Mouse (Mus musculus): Measurements from ENCODE around the gene Fzr1. TPM values are rescaled to one million over a fixed set of nuclear protein-coding genes. Genes with fewer than 3 reads are reported as not detected.

The Fzr1 gene
- polyA plus RNA-seq, 1 experiment: 32.6 TPM

- H3K27ac ChIP-seq (ENCODE audit: insufficient read depth, low read depth, low read length): no peak overlapping the region
- H3K4me1 ChIP-seq (ENCODE audit: control insufficient read depth, insufficient read depth, low read length): peaks cover 3% of the 10 kb centered on the region
- no peak overlapping the region for H3K4me3 ChIP-seq (ENCODE audit: insufficient read depth, low read length)
- TF ChIP-seq POLR2A (IDR thresholded peaks at IDR 0.05; ENCODE audit: borderline replicate concordance, low read depth, low read length): no peak
- TF ChIP-seq CTCF (IDR thresholded peaks at IDR 0.05; ENCODE audit: low read depth, low read length): no peak
Measured at GRCm38 (mm10) chr10:81335393-81336340, 42.6 kb downstream of the Fzr1 start.

DNA sequence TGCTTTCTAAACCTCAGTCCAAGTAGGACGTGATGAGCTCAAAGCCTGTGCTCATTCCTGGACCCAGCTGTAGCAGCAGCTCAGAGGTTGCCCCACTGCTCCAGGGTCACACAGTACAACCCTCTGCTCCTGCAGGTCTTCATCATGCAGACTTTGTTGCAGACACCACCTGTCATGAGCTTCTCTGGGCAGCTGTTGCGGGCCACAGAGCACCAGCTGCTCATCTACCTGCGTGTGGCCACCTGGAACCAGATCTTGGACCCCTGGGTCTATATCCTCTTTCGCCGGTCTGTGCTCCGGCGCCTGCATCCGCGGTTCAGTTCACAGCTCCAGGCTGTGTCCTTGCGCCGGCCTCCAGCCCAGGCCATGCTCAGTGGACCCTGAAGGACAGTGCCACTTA is 44.0 kb downstream of the Fzr1 start:
- TF ChIP-seq POLR2A (IDR thresholded peaks at IDR 0.05; ENCODE audit: borderline replicate concordance, low read depth, low read length): no peak
- TF ChIP-seq CTCF (IDR thresholded peaks at IDR 0.05; ENCODE audit: low read depth, low read length): no peak
- peaks cover 3% of the 10 kb centered on the region for H3K4me1 ChIP-seq (ENCODE audit: control insufficient read depth, insufficient read depth, low read length)
- no peak overlapping the region for H3K27ac ChIP-seq (ENCODE audit: insufficient read depth, low read depth, low read length)
- H3K4me3 ChIP-seq (ENCODE audit: insufficient read depth, low read length): no peak overlapping the region

DNA sequence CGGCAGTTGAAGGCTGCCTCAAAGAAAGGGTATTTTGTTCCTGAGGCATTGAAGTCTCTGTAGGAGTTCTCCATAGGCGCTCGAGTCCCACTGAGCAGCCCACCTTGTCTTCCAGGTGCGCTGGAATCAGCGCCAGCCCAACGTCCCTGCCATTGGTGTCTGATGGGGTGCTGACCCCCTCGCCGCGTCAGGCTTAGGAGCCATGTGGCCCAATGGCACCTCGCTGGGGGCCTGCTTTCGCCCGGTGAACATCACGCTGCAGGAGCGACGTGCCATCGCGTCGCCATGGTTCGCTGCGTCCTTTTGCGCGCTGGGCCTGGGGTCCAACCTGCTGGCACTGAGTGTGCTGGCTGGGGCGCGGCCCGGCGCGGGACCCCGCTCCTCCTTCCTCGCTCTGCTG is 46.0 kb downstream of the Fzr1 start:
- Histone ChIP-seq H3K27ac (ENCODE audit: insufficient read depth, low read depth, low read length) (no peak overlapping the region), H3K4me1 (ENCODE audit: control insufficient read depth, insufficient read depth, low read length) (peaks cover 3% of the 10 kb centered on the region), H3K4me3 (ENCODE audit: insufficient read depth, low read length) (no peak overlapping the region)
- TF ChIP-seq POLR2A (IDR thresholded peaks at IDR 0.05; ENCODE audit: borderline replicate concordance, low read depth, low read length): no peak
- no peak for TF ChIP-seq CTCF (IDR thresholded peaks at IDR 0.05; ENCODE audit: low read depth, low read length)

DNA sequence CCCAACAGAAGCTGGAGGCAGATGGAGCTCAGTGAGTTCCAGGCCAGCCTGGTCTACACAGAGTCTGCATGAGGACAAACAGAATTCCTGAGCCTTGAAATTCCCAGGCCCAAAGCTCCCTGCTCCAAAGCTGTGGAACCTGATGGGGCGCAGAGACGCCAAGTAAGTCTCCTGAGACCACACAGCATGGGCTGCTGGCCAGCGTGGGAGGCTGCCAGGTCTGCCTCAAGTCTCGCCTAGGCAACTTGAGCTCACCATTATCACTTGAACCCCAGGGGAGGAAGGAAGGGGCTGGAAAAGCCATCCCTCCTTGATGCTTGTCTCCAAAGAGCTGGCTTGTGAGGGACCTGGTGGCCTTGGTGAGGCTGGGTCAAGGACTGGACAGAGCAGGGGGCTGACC is 48.3 kb downstream of the Fzr1 start:
- Histone ChIP-seq H3K4me1 (ENCODE audit: control insufficient read depth, insufficient read depth, low read length) (peaks cover 3% of the 10 kb centered on the region), H3K27ac (ENCODE audit: insufficient read depth, low read depth, low read length) (no peak overlapping the region), H3K4me3 (ENCODE audit: insufficient read depth, low read length) (no peak overlapping the region)
- TF ChIP-seq POLR2A (IDR thresholded peaks at IDR 0.05; ENCODE audit: borderline replicate concordance, low read depth, low read length): no peak
- no peak for TF ChIP-seq CTCF (IDR thresholded peaks at IDR 0.05; ENCODE audit: low read depth, low read length)

DNA sequence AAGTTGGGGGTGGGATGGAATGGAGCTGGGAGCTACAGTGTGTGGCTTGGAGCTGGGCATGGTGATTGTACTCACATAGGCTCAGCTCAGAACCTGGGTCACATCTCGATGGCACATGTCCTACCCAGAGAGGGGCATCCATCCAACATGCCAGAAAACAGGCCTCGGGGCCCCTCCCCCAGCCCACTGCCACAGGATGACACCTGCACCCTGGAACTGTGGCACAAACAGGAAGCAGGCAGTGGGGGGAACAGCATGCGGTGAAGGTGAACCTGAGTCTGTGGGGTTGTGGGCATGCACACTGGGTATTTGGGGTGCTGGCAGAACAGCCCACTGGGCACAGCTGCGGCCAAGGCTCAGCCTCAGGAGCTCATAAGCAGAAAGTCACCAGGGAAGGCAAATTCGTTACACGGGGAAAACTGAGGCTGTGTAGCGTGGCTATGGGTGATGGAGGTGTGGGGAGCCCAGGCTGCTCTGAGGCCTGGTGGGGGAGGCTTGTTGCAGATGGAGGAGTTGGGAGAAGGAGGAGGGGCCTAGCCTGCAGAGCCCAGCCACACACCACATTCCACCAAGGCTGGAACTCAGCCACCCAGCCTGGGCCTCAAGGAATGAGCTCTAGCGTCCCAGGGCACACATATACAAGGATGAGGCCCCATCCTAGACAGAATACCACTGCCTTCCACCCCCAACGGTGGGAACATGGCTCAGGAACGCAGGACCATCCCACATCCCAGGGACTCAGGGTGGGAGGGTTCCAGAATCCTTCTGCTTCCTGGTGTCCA is 48.9 kb downstream of the Fzr1 start:
- H3K4me3 ChIP-seq (ENCODE audit: insufficient read depth, low read length): no peak overlapping the region
- TF ChIP-seq CTCF (IDR thresholded peaks at IDR 0.05; ENCODE audit: low read depth, low read length): no peak
- peaks cover 3% of the 10 kb centered on the region for H3K4me1 ChIP-seq (ENCODE audit: control insufficient read depth, insufficient read depth, low read length)
- H3K27ac ChIP-seq (ENCODE audit: insufficient read depth, low read depth, low read length): no peak overlapping the region

DNA sequence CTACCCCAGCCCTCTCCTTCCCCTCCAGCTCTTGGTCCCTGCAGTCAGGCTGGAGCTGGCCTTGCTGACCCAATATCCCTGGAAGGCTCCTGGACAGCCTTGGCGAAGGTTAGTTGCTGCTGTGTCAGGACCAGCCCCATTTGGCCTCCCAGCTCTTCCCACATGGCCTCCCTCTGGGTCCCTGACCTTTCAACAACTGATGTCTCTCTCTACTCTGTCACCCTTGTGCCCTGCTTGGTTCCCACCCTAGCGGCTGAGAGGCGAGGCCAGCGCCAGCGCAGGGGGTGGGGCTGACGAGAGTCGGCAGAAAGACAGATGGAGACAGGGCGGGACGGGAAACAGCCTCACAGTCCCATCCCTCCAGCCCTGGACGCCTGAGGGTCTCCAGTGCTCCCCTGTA is 49.9 kb downstream of the Fzr1 start, which contains the start of gene Tbxa2r:
Gene Tbxa2r, plus strand, starts transcription at position 346 of the 400 bp plus-strand sequence.
- TF ChIP-seq CTCF (IDR thresholded peaks at IDR 0.05; ENCODE audit: low read depth, low read length) (no peak), POLR2A (IDR thresholded peaks at IDR 0.05; ENCODE audit: borderline replicate concordance, low read depth, low read length) (no peak)
- Histone ChIP-seq H3K27ac (ENCODE audit: insufficient read depth, low read depth, low read length) (no peak within 1 kb of the TSS), H3K4me3 (ENCODE audit: insufficient read depth, low read length) (no peak within 1 kb of the TSS), H3K4me1 (ENCODE audit: control insufficient read depth, insufficient read depth, low read length) (peaks cover 3% of the 10 kb centered on the region)

- peaks cover 3% of the 10 kb centered on the region for H3K4me1 ChIP-seq (ENCODE audit: control insufficient read depth, insufficient read depth, low read length)
- no peak overlapping the region for H3K27ac ChIP-seq (ENCODE audit: insufficient read depth, low read depth, low read length)
- no peak overlapping the region for H3K4me3 ChIP-seq (ENCODE audit: insufficient read depth, low read length)
Measured at GRCm38 (mm10) chr10:81327959-81328358, 50.4 kb downstream of the Fzr1 start.

DNA sequence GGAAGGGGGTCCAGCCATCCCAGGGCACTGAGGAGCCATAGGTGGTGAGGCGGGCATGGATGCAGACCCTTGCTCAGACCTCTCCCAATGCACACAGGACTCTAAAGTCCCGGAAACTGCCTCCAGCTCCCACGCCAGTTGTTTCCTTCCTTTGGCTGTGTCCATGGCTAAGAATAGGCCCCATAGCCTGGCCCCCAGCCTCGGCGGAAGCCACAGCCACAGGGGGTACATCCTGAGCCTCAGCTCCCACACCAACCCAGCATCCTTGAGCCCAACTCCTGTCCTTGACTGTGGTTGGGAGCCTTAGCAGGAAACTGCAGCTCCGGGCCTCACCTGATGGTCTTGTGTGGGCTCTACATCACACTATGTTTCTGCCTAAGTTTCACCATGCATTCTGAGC is 51.5 kb downstream of the Fzr1 start:
- no peak overlapping the region for H3K27ac ChIP-seq (ENCODE audit: insufficient read depth, low read depth, low read length)
- H3K4me3 ChIP-seq (ENCODE audit: insufficient read depth, low read length): no peak overlapping the region
- TF ChIP-seq CTCF (IDR thresholded peaks at IDR 0.05; ENCODE audit: low read depth, low read length) (no peak), POLR2A (IDR thresholded peaks at IDR 0.05; ENCODE audit: borderline replicate concordance, low read depth, low read length) (no peak)
- peaks cover 2% of the 10 kb centered on the region for H3K4me1 ChIP-seq (ENCODE audit: control insufficient read depth, insufficient read depth, low read length)

More at GRCm38 (mm10) chr10:81327959-81328358, 50.4 kb downstream of the Fzr1 start:
- TF ChIP-seq POLR2A (IDR thresholded peaks at IDR 0.05; ENCODE audit: borderline replicate concordance, low read depth, low read length): no peak
- no peak for TF ChIP-seq CTCF (IDR thresholded peaks at IDR 0.05; ENCODE audit: low read depth, low read length)

- no peak for TF ChIP-seq POLR2A (IDR thresholded peaks at IDR 0.05; ENCODE audit: borderline replicate concordance, low read depth, low read length)
- no peak for TF ChIP-seq CTCF (IDR thresholded peaks at IDR 0.05; ENCODE audit: low read depth, low read length)
- no peaks in the 10 kb centered on the region for H3K4me1 ChIP-seq (ENCODE audit: control insufficient read depth, insufficient read depth, low read length)
Measured at GRCm38 (mm10) chr10:81325781-81326180, 52.5 kb downstream of the Fzr1 start.

GRCm38 (mm10) chr10:81325176-81325575 is 53.1 kb downstream of the Fzr1 start:
- TF ChIP-seq CTCF (IDR thresholded peaks at IDR 0.05; ENCODE audit: low read depth, low read length) (no peak), POLR2A (IDR thresholded peaks at IDR 0.05; ENCODE audit: borderline replicate concordance, low read depth, low read length) (no peak)
- Histone ChIP-seq H3K4me1 (ENCODE audit: control insufficient read depth, insufficient read depth, low read length) (no peaks in the 10 kb centered on the region), H3K4me3 (ENCODE audit: insufficient read depth, low read length) (no peak overlapping the region), H3K27ac (ENCODE audit: insufficient read depth, low read depth, low read length) (no peak overlapping the region)

More at GRCm38 (mm10) chr10:81325781-81326180, 52.5 kb downstream of the Fzr1 start:
- Histone ChIP-seq H3K4me3 (ENCODE audit: insufficient read depth, low read length) (no peak overlapping the region), H3K27ac (ENCODE audit: insufficient read depth, low read depth, low read length) (no peak overlapping the region)

Measured in bone marrow macrophage, adult 2 months (primary cell).